Mouse (Mus musculus): ENCODE measurements around the gene Cxcr6. TPM values are rescaled to one million over a fixed set of nuclear protein-coding genes. Genes with fewer than 3 reads are reported as not detected.
"Not testable (repeated sequence)": the region's sequence is repeated elsewhere in the genome, so short reads cannot be mapped to it uniquely, and the experiment has no call there.

The Cxcr6 gene
- total RNA-seq, 1 experiment, result 1.3 TPM

- TF ChIP-seq MAFK (IDR thresholded peaks at IDR 0.05; ENCODE audit: insufficient read depth, low read depth, low read length), result no peak
- TF ChIP-seq ZC3H11A (IDR thresholded peaks at IDR 0.05; ENCODE audit: borderline replicate concordance, low read depth, low read length), result no peak
- TF ChIP-seq HCFC1 (IDR thresholded peaks at IDR 0.05; ENCODE audit: borderline replicate concordance, insufficient read depth, low read length), result no peak
- no peak for TF ChIP-seq CHD2 (IDR thresholded peaks at IDR 0.05; ENCODE audit: low read depth, low read length)
- TF ChIP-seq ZNF384 (IDR thresholded peaks at IDR 0.05; ENCODE audit: low read depth, low read length), result no peak
- H3K9ac ChIP-seq (ENCODE audit: insufficient read depth, low read depth, low read length, poor library complexity, severe bottlenecking), result no peak overlapping the region
- H3K27ac ChIP-seq (ENCODE audit: insufficient read depth, low read depth, low read length, poor library complexity, severe bottlenecking), result no peak overlapping the region
- no peaks in the 10 kb centered on the region for H3K36me3 ChIP-seq (ENCODE audit: control insufficient read depth, insufficient read depth, low read length, poor library complexity, severe bottlenecking)
- no peak for DNase-seq (ENCODE audit: low read depth, low spot score)
- no peaks in the 10 kb centered on the region for H3K9me3 ChIP-seq (ENCODE audit: control insufficient read depth, insufficient read depth, low read depth, low read length)
- H3K4me3 ChIP-seq (ENCODE audit: insufficient read depth in 1 of 2, low read depth in 1 of 2, low read length in 2 of 2, poor library complexity in 1 of 2, severe bottlenecking in 1 of 2), result no peak overlapping the region
- in situ Hi-C loops (cut with MboI; ENCODE audit: low sequenced_read_pairs in 2 of 2, unreplicated experiment in 2 of 2), result no loop called here
- H3K4me1 ChIP-seq (ENCODE audit: control insufficient read depth in 2 of 2, insufficient read depth in 2 of 2, low read length in 2 of 2, poor library complexity in 1 of 2), result no peaks in the 10 kb centered on the region
Observed at GRCm38 (mm10) chr9:123769532-123769931, 36.7 kb upstream of the Cxcr6 start.

- H3K4me3 ChIP-seq (ENCODE audit: insufficient read depth in 1 of 2, low read depth in 1 of 2, low read length in 2 of 2, poor library complexity in 1 of 2, severe bottlenecking in 1 of 2); in situ Hi-C loops (cut with MboI; ENCODE audit: low sequenced_read_pairs in 2 of 2, unreplicated experiment in 2 of 2); H3K27ac ChIP-seq (ENCODE audit: insufficient read depth, low read depth, low read length, poor library complexity, severe bottlenecking); H3K9me3 ChIP-seq (ENCODE audit: control insufficient read depth, insufficient read depth, low read depth, low read length); H3K9ac ChIP-seq (ENCODE audit: insufficient read depth, low read depth, low read length, poor library complexity, severe bottlenecking); H3K36me3 ChIP-seq (ENCODE audit: control insufficient read depth, insufficient read depth, low read length, poor library complexity, severe bottlenecking); H3K4me1 ChIP-seq (ENCODE audit: control insufficient read depth in 2 of 2, insufficient read depth in 2 of 2, low read length in 2 of 2, poor library complexity in 1 of 2): not testable (repeated sequence)
- TF ChIP-seq ZC3H11A (IDR thresholded peaks at IDR 0.05; ENCODE audit: borderline replicate concordance, low read depth, low read length), result peak; percentile 5; the same call in 1 of the 2 replicates
- peak; percentile 8 for DNase-seq (ENCODE audit: low read depth, low spot score)
Observed at GRCm38 (mm10) chr9:123773299-123773698, 33.0 kb upstream of the Cxcr6 start.

- Histone ChIP-seq H3K36me3 (ENCODE audit: control insufficient read depth, insufficient read depth, low read length, poor library complexity, severe bottlenecking) (no peaks in the 10 kb centered on the region), H3K4me1 (ENCODE audit: control insufficient read depth in 2 of 2, insufficient read depth in 2 of 2, low read length in 2 of 2, poor library complexity in 1 of 2) (no peaks in the 10 kb centered on the region), H3K9ac (ENCODE audit: insufficient read depth, low read depth, low read length, poor library complexity, severe bottlenecking) (no peak overlapping the region), H3K4me3 (ENCODE audit: insufficient read depth in 1 of 2, low read depth in 1 of 2, low read length in 2 of 2, poor library complexity in 1 of 2, severe bottlenecking in 1 of 2) (no peak overlapping the region), H3K9me3 (ENCODE audit: control insufficient read depth, insufficient read depth, low read depth, low read length) (no peaks in the 10 kb centered on the region), H3K27ac (ENCODE audit: insufficient read depth, low read depth, low read length, poor library complexity, severe bottlenecking) (no peak overlapping the region)
- TF ChIP-seq ZNF384 (IDR thresholded peaks at IDR 0.05; ENCODE audit: low read depth, low read length), result no peak
- TF ChIP-seq MAFK (IDR thresholded peaks at IDR 0.05; ENCODE audit: insufficient read depth, low read depth, low read length), result no peak
- no peak for TF ChIP-seq ZC3H11A (IDR thresholded peaks at IDR 0.05; ENCODE audit: borderline replicate concordance, low read depth, low read length)
- no peak for TF ChIP-seq CHD2 (IDR thresholded peaks at IDR 0.05; ENCODE audit: low read depth, low read length)
- TF ChIP-seq HCFC1 (IDR thresholded peaks at IDR 0.05; ENCODE audit: borderline replicate concordance, insufficient read depth, low read length), result no peak
- in situ Hi-C loops (cut with MboI; ENCODE audit: low sequenced_read_pairs in 2 of 2, unreplicated experiment in 2 of 2), result no loop called here
- no peak for DNase-seq (ENCODE audit: low read depth, low spot score)
Observed at GRCm38 (mm10) chr9:123788855-123789529, 17.3 kb upstream of the Cxcr6 start.

- 0 out of 2 replicates have a peak, but pooled peaks cover 2% of the 10 kb centered on the region for H3K36me3 ChIP-seq (ENCODE audit: control insufficient read depth, insufficient read depth, low read length, poor library complexity, severe bottlenecking)
Observed at GRCm38 (mm10) chr9:123796174-123796573, 10.1 kb upstream of the Cxcr6 start.

GRCm38 (mm10) chr9:123801527-123801926, 4.7 kb upstream of the Cxcr6 start:
- in situ Hi-C loops (cut with MboI; ENCODE audit: low sequenced_read_pairs in 2 of 2, unreplicated experiment in 2 of 2), result no loop called here
- Histone ChIP-seq H3K27ac (ENCODE audit: insufficient read depth, low read depth, low read length, poor library complexity, severe bottlenecking) (no peak overlapping the region), H3K4me1 (ENCODE audit: control insufficient read depth in 2 of 2, insufficient read depth in 2 of 2, low read length in 2 of 2, poor library complexity in 1 of 2) (no peaks in the 10 kb centered on the region), H3K9me3 (ENCODE audit: control insufficient read depth, insufficient read depth, low read depth, low read length) (no peaks in the 10 kb centered on the region), H3K9ac (ENCODE audit: insufficient read depth, low read depth, low read length, poor library complexity, severe bottlenecking) (no peak overlapping the region), H3K4me3 (ENCODE audit: insufficient read depth in 1 of 2, low read depth in 1 of 2, low read length in 2 of 2, poor library complexity in 1 of 2, severe bottlenecking in 1 of 2) (no peak overlapping the region), H3K36me3 (ENCODE audit: control insufficient read depth, insufficient read depth, low read length, poor library complexity, severe bottlenecking) (no peaks in the 10 kb centered on the region)
- no peak for TF ChIP-seq HCFC1 (IDR thresholded peaks at IDR 0.05; ENCODE audit: borderline replicate concordance, insufficient read depth, low read length)
- no peak for TF ChIP-seq ZNF384 (IDR thresholded peaks at IDR 0.05; ENCODE audit: low read depth, low read length)
- TF ChIP-seq CHD2 (IDR thresholded peaks at IDR 0.05; ENCODE audit: low read depth, low read length), result no peak
- no peak for TF ChIP-seq ZC3H11A (IDR thresholded peaks at IDR 0.05; ENCODE audit: borderline replicate concordance, low read depth, low read length)
- TF ChIP-seq MAFK (IDR thresholded peaks at IDR 0.05; ENCODE audit: insufficient read depth, low read depth, low read length), result no peak
- DNase-seq (ENCODE audit: low read depth, low spot score), result no peak

More at GRCm38 (mm10) chr9:123796174-123796573, 10.1 kb upstream of the Cxcr6 start:
- TF ChIP-seq ZC3H11A (IDR thresholded peaks at IDR 0.05; ENCODE audit: borderline replicate concordance, low read depth, low read length) (peak; percentile 49; the same call in 1 of the 2 replicates), ZNF384 (IDR thresholded peaks at IDR 0.05; ENCODE audit: low read depth, low read length) (no peak)
- no peaks in the 10 kb centered on the region for H3K9me3 ChIP-seq (ENCODE audit: control insufficient read depth, insufficient read depth, low read depth, low read length)
- no peaks in the 10 kb centered on the region for H3K4me1 ChIP-seq (ENCODE audit: control insufficient read depth in 2 of 2, insufficient read depth in 2 of 2, low read length in 2 of 2, poor library complexity in 1 of 2)
- H3K27ac ChIP-seq (ENCODE audit: insufficient read depth, low read depth, low read length, poor library complexity, severe bottlenecking), result no peak overlapping the region
- in situ Hi-C loops (cut with MboI; ENCODE audit: low sequenced_read_pairs in 2 of 2, unreplicated experiment in 2 of 2), result no loop called here
- DNase-seq (ENCODE audit: low read depth, low spot score), result peak; percentile 13
- H3K9ac ChIP-seq (ENCODE audit: insufficient read depth, low read depth, low read length, poor library complexity, severe bottlenecking), result no peak overlapping the region
- H3K4me3 ChIP-seq (ENCODE audit: insufficient read depth in 1 of 2, low read depth in 1 of 2, low read length in 2 of 2, poor library complexity in 1 of 2, severe bottlenecking in 1 of 2), result no peak overlapping the region

Measured in ES-E14 (cell line).